Comparison of ENCODE assay signal across 8 mouse cellular contexts in the genomic region with DNA sequence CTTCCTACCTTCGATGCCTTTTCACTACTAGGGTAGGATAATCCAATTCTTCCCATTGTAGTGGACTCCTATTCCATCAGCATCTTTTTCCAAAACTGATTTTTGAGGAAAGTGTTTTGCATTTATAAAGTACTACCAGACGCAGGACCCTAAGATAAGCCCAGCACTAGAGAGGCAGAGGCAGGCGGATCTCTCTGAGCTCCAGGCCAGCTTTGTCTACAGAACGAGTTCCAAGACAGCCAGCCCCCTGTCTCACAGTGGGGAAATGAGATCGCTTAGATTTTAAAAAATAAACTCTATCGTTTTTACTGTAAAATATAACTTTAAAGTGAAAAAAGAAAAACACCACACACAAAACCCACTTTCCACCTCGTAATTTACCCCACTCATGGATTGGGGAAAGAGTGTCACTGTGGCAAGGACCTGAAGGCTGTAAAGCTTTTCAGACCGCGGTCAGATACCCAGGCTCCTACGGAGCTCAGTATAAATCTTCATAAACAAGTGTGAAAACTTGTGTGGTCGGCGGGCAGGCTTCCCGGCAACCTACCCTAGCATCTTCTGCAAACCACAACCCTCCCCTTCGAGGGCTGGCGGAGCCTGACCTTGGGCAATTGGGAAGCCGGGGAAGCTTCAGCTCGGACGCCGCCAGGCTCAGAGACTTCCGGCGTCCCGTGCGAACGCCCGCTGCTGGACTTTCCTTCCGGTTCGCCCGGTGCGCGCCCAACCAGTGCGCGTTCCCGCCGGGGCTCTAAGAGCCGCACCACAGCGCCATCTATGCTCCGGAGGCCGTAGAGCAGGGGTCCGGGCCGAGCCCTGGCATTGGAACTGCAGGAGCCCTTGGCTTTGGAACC. TPM values are rescaled to one million over a fixed set of nuclear protein-coding genes. Genes with fewer than 3 reads are reported as not detected.
DNase-seq lines count a peak whose midpoint lies in the region; ATAC-seq lines count a peak whose summit lies in the region.

A gene (minus strand): TSS at position 747 of the 851 bp plus-strand sequence.

- DNase-seq in ZHBTc4 (ENCODE audit: low read depth, low spot score) = peak; percentile 97
- DNase-seq in gastrocnemius, adult 8-10 months (ENCODE audit: low spot score in 2 of 2) = peak; percentile 81 to 84
- peak; percentile 96 for DNase-seq in induced T-regulatory cell, adult 2 months (ENCODE audit: low read depth)
- peak; percentile 58 to 87 for DNase-seq in left cerebral cortex, adult 9 months (ENCODE audit: low spot score in 2 of 2)
- DNase-seq in right cerebral cortex, postnatal 14 days = peak; percentile 91
- DNase-seq in urinary bladder, postnatal 36 days (ENCODE audit: low spot score in 2 of 2) = peak; percentile 82 to 89

- ATAC-seq in common myeloid progenitor, adult 5-6 weeks (replicated peaks; ENCODE audit: low read depth, poor library complexity, severe bottlenecking) = peak; percentile 98
- peak; percentile 98 for ATAC-seq in megakaryocyte progenitor cell, adult 5-6 weeks (replicated peaks; ENCODE audit: poor library complexity)

RNA-seq across cellular contexts. Expression of the gene that starts here (rescaled TPM):
- 28.4 and 31.3 TPM in 2 replicates for total RNA-seq in common myeloid progenitor, adult 5-6 weeks (2017)
- 10 to 100 TPM; 25.1 to 31.3 (median 28.3) TPM for total RNA-seq in gastrocnemius, adult 8-10 months (2022)
- total RNA-seq in megakaryocyte progenitor cell, adult 5-6 weeks (2015) = 21.0 and 32.8 TPM in 2 replicates
- 15.6 and 17.4 TPM in 2 replicates for total RNA-seq in megakaryocyte progenitor cell, adult 5-6 weeks (2017)

Comparison
In these comparisons a context has a peak if more than half of its experiments do, and no peak if none do; other contexts are left out.
1. Peak in every context shown above with its lines: DNase-seq and ATAC-seq.